Mouse (Mus musculus) heart, postnatal 0 days (tissue): ENCODE data around the gene Abat.

ENCODE experiments used
- CTCF ChIP-seq: IDR thresholded peaks from 2 replicates; pipeline ENCODE4 v1.5.1; 2016; ENCODE audit warnings: antibody characterized with exemption, control low read depth, low read depth
- EP300 ChIP-seq: IDR thresholded peaks from 2 replicates; pipeline ENCODE4 v1.6.1; 2016; ENCODE audit warnings: antibody characterized with exemption, low read depth

- no peak for TF ChIP-seq CTCF
- no peak for TF ChIP-seq EP300
These were observed 66.3 kb downstream of the Abat start for GRCm38 (mm10) chr16:8579546-8579945.
